ENCODE assay signal across 24 mouse cellular contexts in the genomic region with DNA sequence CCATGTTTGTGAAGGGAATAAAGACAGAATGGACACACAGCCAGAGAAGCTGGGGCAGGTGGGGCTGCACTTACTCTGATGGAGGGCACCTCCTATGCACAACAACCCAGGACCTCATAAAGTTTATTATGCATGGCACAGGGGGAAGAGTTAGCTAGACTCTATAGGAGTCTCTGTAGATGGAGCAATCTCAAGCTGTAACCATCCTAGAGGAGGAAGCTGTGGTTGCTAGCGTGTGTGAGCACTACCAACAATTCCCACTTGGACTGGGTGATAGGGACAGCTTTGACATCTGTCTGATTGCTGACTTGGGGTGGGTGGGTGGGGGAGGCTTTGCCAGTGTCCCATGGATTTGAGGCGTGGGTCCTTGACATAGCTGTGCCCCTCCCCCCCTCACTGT. TPM values are rescaled to one million over a fixed set of nuclear protein-coding genes. Genes with fewer than 3 reads are reported as not detected.
DNase-seq lines count a peak whose midpoint lies in the region; ATAC-seq lines count a peak whose summit lies in the region.
"Had no signal": no experiment of that assay in that cellular context is flagged by ENCODE, and none has a peak within 500 bp of the region (broad histone marks: within the 10 kb centered on the region; RNA-seq: fewer than 3 reads in every experiment).

No protein-coding gene starts in this region.

- H3K36me3 ChIP-seq in heart, embryonic 10.5 days, result no peaks in the 10 kb centered on the region
- no peaks in the 10 kb centered on the region for H3K36me3 ChIP-seq in midbrain, embryonic 14.5 days (ENCODE audit: control insufficient read depth, insufficient read depth, low read length)
- H3K36me3 ChIP-seq: G1E had no signal

- H3K4me1 ChIP-seq in heart, embryonic 10.5 days, result 0 out of 2 replicates have a peak, but pooled peaks cover 5% of the 10 kb centered on the region
- H3K4me1 ChIP-seq in midbrain, embryonic 14.5 days (ENCODE audit: control insufficient read depth, insufficient read depth, low read length), result no peaks in the 10 kb centered on the region

- WGBS in heart, embryonic 10.5 days, result 74% methylated on average over 2 of the region's 2 CpGs
- 92% methylated on average over 2 of the region's 2 CpGs for WGBS in midbrain, embryonic 14.5 days

- H3K27me3 ChIP-seq in heart, embryonic 10.5 days (ENCODE audit: insufficient read depth, poor library complexity, severe bottlenecking), result no peaks in the 10 kb centered on the region
- H3K27me3 ChIP-seq in midbrain, embryonic 14.5 days (ENCODE audit: control insufficient read depth, insufficient read depth, low read length), result no peaks in the 10 kb centered on the region
- H3K27me3 ChIP-seq: CH12.LX had no signal

- H3K4me2 ChIP-seq in midbrain, embryonic 14.5 days (ENCODE audit: low read length), result no peak overlapping the region

- no peaks in the 10 kb centered on the region for H3K9me3 ChIP-seq in heart, embryonic 10.5 days
- no peaks in the 10 kb centered on the region for H3K9me3 ChIP-seq in midbrain, embryonic 14.5 days (ENCODE audit: control insufficient read depth, low read length)

- DNase-seq in heart, adult 11 months, result peak; percentile 64
- no peak for DNase-seq in heart, embryonic 10.5 days (ENCODE audit: low spot score)
- no peak for DNase-seq in midbrain, embryonic 14.5 days
- DNase-seq in testis, postnatal 10 days (ENCODE audit: low spot score), result no peak
- no peak for DNase-seq in left cerebral cortex, postnatal 4 days
- DNase-seq: adrenal gland, adult 2 months; adrenal gland, adult 8-10 months; adrenal gland, postnatal 10 days; adrenal gland, postnatal 14 days; adrenal gland, postnatal 25 days; adrenal gland, postnatal 36 days; B cell, adult 2 months; cerebellum, adult 11 months; cerebellum, adult 11-12 months had no signal

- ATAC-seq in common myeloid progenitor, adult 5-6 weeks (replicated peaks; ENCODE audit: low read depth, poor library complexity, severe bottlenecking), result 0 out of 2 replicates have a peak, but pooled peaks have one; percentile 22
- ATAC-seq in granulocyte monocyte progenitor cell, adult 5-6 weeks (replicated peaks; ENCODE audit: poor library complexity, severe bottlenecking), result peak; percentile 75
- peak; percentile 79 for ATAC-seq in megakaryocyte progenitor cell, adult 5-6 weeks (replicated peaks; ENCODE audit: poor library complexity)
- no peak for ATAC-seq in midbrain, embryonic 14.5 days (ENCODE audit: low FRiP score, low TSS enrichment)
- ATAC-seq: activated CD4-positive, CD25-positive, alpha-beta regulatory T cell, adult 4 months; CD4-positive, CD25-positive, alpha-beta regulatory T cell, adult 4 months; Patski had no signal

- no peak overlapping the region for H3K4me3 ChIP-seq in heart, embryonic 10.5 days
- H3K4me3 ChIP-seq in midbrain, embryonic 14.5 days (replicated peaks; ENCODE audit: low read depth, low read length), result no peak overlapping the region

- intact Hi-C loops in left cerebral cortex, postnatal 4 days (cut with DNase I), result no loop called here

- H3K9ac ChIP-seq in midbrain, embryonic 14.5 days (replicated peaks; ENCODE audit: low read length), result no peak overlapping the region

- H3K27ac ChIP-seq in heart, embryonic 10.5 days, result no peak overlapping the region
- no peak overlapping the region for H3K27ac ChIP-seq in midbrain, embryonic 14.5 days (replicated peaks; ENCODE audit: low read depth, low read length)

RNA-seq across cellular contexts. Expression of a gene that starts 39.5 kb away (rescaled TPM):
- polyA plus RNA-seq in heart, embryonic 10.5 days (2016; fragmentation: Nextera tagmentation; extraction: Ambion mirVana), result 0.11 TPM in 1 of 2 replicates, not detected in the other
- 0.05 TPM in 1 of 2 replicates, not detected in the other for total RNA-seq in common myeloid progenitor, adult 5-6 weeks (2017)
- not detected in 2 replicates for total RNA-seq in granulocyte monocyte progenitor cell, adult 5-6 weeks (2014; fragmentation: Nextera tagmentation)
- total RNA-seq in granulocyte monocyte progenitor cell, adult 5-6 weeks (2017), result 2.5 TPM in 1 of 2 replicates, not detected in the other
- not detected in 2 replicates for total RNA-seq in megakaryocyte progenitor cell, adult 5-6 weeks (2015)
- total RNA-seq in megakaryocyte progenitor cell, adult 5-6 weeks (2017), result not detected in 2 replicates
- polyA plus RNA-seq in midbrain, embryonic 14.5 days (2014; fragmentation: Nextera tagmentation; extraction: Ambion mirVana), result 0.20 and 0.22 TPM in 2 replicates
- total RNA-seq in left cerebral cortex, postnatal 4 days (2021), result under 1 TPM; 0.32 to 0.93 TPM
- total RNA-seq: adrenal gland, adult 18-20 months; adrenal gland, adult 2 months; adrenal gland, adult 8-10 months; adrenal gland, postnatal 10 days; adrenal gland, postnatal 14 days; adrenal gland, postnatal 25 days; adrenal gland, postnatal 36 days; CH12.LX had no signal
- polyA plus RNA-seq: adrenal gland, adult 2 months; C2C12; G1E; Patski had no signal

RNA-seq across cellular contexts. Expression of a gene that starts 54.8 kb away (rescaled TPM):
- polyA plus RNA-seq in heart, embryonic 10.5 days (2016; fragmentation: Nextera tagmentation; extraction: Ambion mirVana), result 44.8 and 48.8 TPM in 2 replicates
- total RNA-seq in common myeloid progenitor, adult 5-6 weeks (2017), result 88.8 and 127 TPM in 2 replicates
- 69.6 and 73.3 TPM in 2 replicates for total RNA-seq in granulocyte monocyte progenitor cell, adult 5-6 weeks (2014; fragmentation: Nextera tagmentation)
- total RNA-seq in granulocyte monocyte progenitor cell, adult 5-6 weeks (2017), result 93.8 and 105 TPM in 2 replicates
- total RNA-seq in megakaryocyte progenitor cell, adult 5-6 weeks (2015), result 88.9 and 102 TPM in 2 replicates
- total RNA-seq in megakaryocyte progenitor cell, adult 5-6 weeks (2017), result 93.7 and 151 TPM in 2 replicates
- polyA plus RNA-seq in midbrain, embryonic 14.5 days (2014; fragmentation: Nextera tagmentation; extraction: Ambion mirVana), result 24.2 and 35.3 TPM in 2 replicates
- 10 to 100 TPM; 75.3 to 75.5 TPM for total RNA-seq in left cerebral cortex, postnatal 4 days (2021)

RNA-seq across cellular contexts. Expression of a gene that starts 58.8 kb away (rescaled TPM):
- polyA plus RNA-seq in heart, embryonic 10.5 days (2016; fragmentation: Nextera tagmentation; extraction: Ambion mirVana), result 3.1 and 3.9 TPM in 2 replicates
- total RNA-seq in common myeloid progenitor, adult 5-6 weeks (2017), result 4.8 and 5.5 TPM in 2 replicates
- 10.4 and 12.0 TPM in 2 replicates for total RNA-seq in granulocyte monocyte progenitor cell, adult 5-6 weeks (2014; fragmentation: Nextera tagmentation)
- total RNA-seq in granulocyte monocyte progenitor cell, adult 5-6 weeks (2017), result 2.8 and 4.8 TPM in 2 replicates
- total RNA-seq in megakaryocyte progenitor cell, adult 5-6 weeks (2015), result 10.9 and 14.0 TPM in 2 replicates
- 3.7 and 4.3 TPM in 2 replicates for total RNA-seq in megakaryocyte progenitor cell, adult 5-6 weeks (2017)
- 2.1 and 2.6 TPM in 2 replicates for polyA plus RNA-seq in midbrain, embryonic 14.5 days (2014; fragmentation: Nextera tagmentation; extraction: Ambion mirVana)
- total RNA-seq in left cerebral cortex, postnatal 4 days (2021), result 1 to 10 TPM; 6.3 to 6.5 TPM
